Mouse (Mus musculus): Measurements from ENCODE around the gene Grhl1. TPM values are rescaled to one million over a fixed set of nuclear protein-coding genes. Genes with fewer than 3 reads are reported as not detected.

The Grhl1 gene
- polyA plus RNA-seq, 1 experiment from 2014 or later: 2.2 TPM

- Histone ChIP-seq H3K27me3 (ENCODE audit: control insufficient read depth, insufficient read depth, low read length) (no peaks in the 10 kb centered on the region), H3K4me3 (ENCODE audit: control insufficient read depth in 1 of 2, insufficient read depth in 1 of 2, low read depth in 1 of 2, low read length in 2 of 2) (no peak overlapping the region), H3K27ac (replicated peaks in 1 of 2; ENCODE audit: control insufficient read depth in 1 of 2, insufficient read depth in 1 of 2, low read depth in 2 of 2, low read length in 2 of 2) (no peak overlapping the region; a peak in 1 of 4 replicates), H3K4me2 (ENCODE audit: low read length) (no peak overlapping the region), H3K9ac (ENCODE audit: low read length) (no peak overlapping the region), H3K4me1 (ENCODE audit: control insufficient read depth in 2 of 2, insufficient read depth in 2 of 2, low read length in 2 of 2) (peaks cover 4 to 14% of the 10 kb centered on the region in 2 experiments; a peak in 3 of 4 replicates), H3K9me3 (ENCODE audit: control insufficient read depth, low read length) (no peaks in the 10 kb centered on the region), H3K36me3 (ENCODE audit: control insufficient read depth, insufficient read depth, low read length) (no peaks in the 10 kb centered on the region)
- no peak for ATAC-seq (ENCODE audit: insufficient number of reproducible peaks, insufficient read depth, low FRiP score, low read depth)
- 63% methylated on average over 4 of the region's 4 CpGs for WGBS
Observed at GRCm38 (mm10) chr12:24642370-24642802, 70.3 kb downstream of the Grhl1 start.

GRCm38 (mm10) chr12:24644125-24644571 lies 72.1 kb downstream of the Grhl1 start:
- Histone ChIP-seq H3K27ac (replicated peaks in 1 of 2; ENCODE audit: control insufficient read depth in 1 of 2, insufficient read depth in 1 of 2, low read depth in 2 of 2, low read length in 2 of 2) (no peak overlapping the region; a peak in 1 of 4 replicates), H3K9me3 (ENCODE audit: control insufficient read depth, low read length) (no peaks in the 10 kb centered on the region), H3K4me1 (ENCODE audit: control insufficient read depth in 2 of 2, insufficient read depth in 2 of 2, low read length in 2 of 2) (peaks cover 4 to 14% of the 10 kb centered on the region in 2 experiments; a peak in 3 of 4 replicates), H3K4me2 (ENCODE audit: low read length) (no peak overlapping the region), H3K27me3 (ENCODE audit: control insufficient read depth, insufficient read depth, low read length) (no peaks in the 10 kb centered on the region), H3K36me3 (ENCODE audit: control insufficient read depth, insufficient read depth, low read length) (no peaks in the 10 kb centered on the region), H3K9ac (ENCODE audit: low read length) (no peak overlapping the region), H3K4me3 (ENCODE audit: control insufficient read depth in 1 of 2, insufficient read depth in 1 of 2, low read depth in 1 of 2, low read length in 2 of 2) (no peak overlapping the region)
- 42% methylated on average over 1 of the region's 1 CpGs for WGBS
- ATAC-seq (ENCODE audit: insufficient number of reproducible peaks, insufficient read depth, low FRiP score, low read depth): peak; percentile 37; the same call in 1 of the 2 replicates

- H3K4me1 ChIP-seq (ENCODE audit: control insufficient read depth in 2 of 2, insufficient read depth in 2 of 2, low read length in 2 of 2): peaks cover 10 to 20% of the 10 kb centered on the region in 2 experiments
- no peak overlapping the region for H3K4me2 ChIP-seq (ENCODE audit: low read length)
- WGBS: 74% methylated on average over 6 of the region's 6 CpGs
- no peak overlapping the region for H3K4me3 ChIP-seq (ENCODE audit: control insufficient read depth in 1 of 2, insufficient read depth in 1 of 2, low read depth in 1 of 2, low read length in 2 of 2)
- H3K9ac ChIP-seq (ENCODE audit: low read length): no peak overlapping the region
- no peaks in the 10 kb centered on the region for H3K27me3 ChIP-seq (ENCODE audit: control insufficient read depth, insufficient read depth, low read length)
- no peaks in the 10 kb centered on the region for H3K36me3 ChIP-seq (ENCODE audit: control insufficient read depth, insufficient read depth, low read length)
- ATAC-seq (ENCODE audit: insufficient number of reproducible peaks, insufficient read depth, low FRiP score, low read depth): no peak
- H3K27ac ChIP-seq (replicated peaks in 1 of 2; ENCODE audit: control insufficient read depth in 1 of 2, insufficient read depth in 1 of 2, low read depth in 2 of 2, low read length in 2 of 2): no peak overlapping the region
- no peaks in the 10 kb centered on the region for H3K9me3 ChIP-seq (ENCODE audit: control insufficient read depth, low read length)
Observed at GRCm38 (mm10) chr12:24645901-24646300, 73.8 kb downstream of the Grhl1 start.

GRCm38 (mm10) chr12:24648094-24648493 lies 76.0 kb downstream of the Grhl1 start:
- ATAC-seq (ENCODE audit: insufficient number of reproducible peaks, insufficient read depth, low FRiP score, low read depth): no peak
- no peak overlapping the region for H3K4me2 ChIP-seq (ENCODE audit: low read length)
- no peak overlapping the region for H3K27ac ChIP-seq (replicated peaks in 1 of 2; ENCODE audit: control insufficient read depth in 1 of 2, insufficient read depth in 1 of 2, low read depth in 2 of 2, low read length in 2 of 2)
- H3K4me1 ChIP-seq (ENCODE audit: control insufficient read depth in 2 of 2, insufficient read depth in 2 of 2, low read length in 2 of 2): peaks cover 18 to 25% of the 10 kb centered on the region in 2 experiments
- no peaks in the 10 kb centered on the region for H3K36me3 ChIP-seq (ENCODE audit: control insufficient read depth, insufficient read depth, low read length)
- H3K27me3 ChIP-seq (ENCODE audit: control insufficient read depth, insufficient read depth, low read length): no peaks in the 10 kb centered on the region
- H3K9me3 ChIP-seq (ENCODE audit: control insufficient read depth, low read length): no peaks in the 10 kb centered on the region
- H3K9ac ChIP-seq (ENCODE audit: low read length): no peak overlapping the region
- H3K4me3 ChIP-seq (ENCODE audit: control insufficient read depth in 1 of 2, insufficient read depth in 1 of 2, low read depth in 1 of 2, low read length in 2 of 2): no peak overlapping the region
- 81% methylated on average over 1 of the region's 1 CpGs for WGBS

GRCm38 (mm10) chr12:24650415-24651062 lies 78.5 kb downstream of the Grhl1 start:
- Histone ChIP-seq H3K27me3 (ENCODE audit: control insufficient read depth, insufficient read depth, low read length) (no peaks in the 10 kb centered on the region), H3K4me1 (ENCODE audit: control insufficient read depth in 2 of 2, insufficient read depth in 2 of 2, low read length in 2 of 2) (peaks cover 16 to 35% of the 10 kb centered on the region in 2 experiments), H3K27ac (replicated peaks in 1 of 2; ENCODE audit: control insufficient read depth in 1 of 2, insufficient read depth in 1 of 2, low read depth in 2 of 2, low read length in 2 of 2) (peak overlapping the region; percentile 88 to 89), H3K36me3 (ENCODE audit: control insufficient read depth, insufficient read depth, low read length) (peaks cover 24% of the 10 kb centered on the region), H3K9ac (ENCODE audit: low read length) (peak overlapping the region; percentile 63), H3K4me2 (ENCODE audit: low read length) (peak overlapping the region; percentile 70), H3K9me3 (ENCODE audit: control insufficient read depth, low read length) (no peaks in the 10 kb centered on the region), H3K4me3 (ENCODE audit: control insufficient read depth in 1 of 2, insufficient read depth in 1 of 2, low read depth in 1 of 2, low read length in 2 of 2) (peak overlapping the region; percentile 53 to 79)
- ATAC-seq (ENCODE audit: insufficient number of reproducible peaks, insufficient read depth, low FRiP score, low read depth): no peak
- WGBS: 5% methylated on average over 22 of the region's 22 CpGs

- Histone ChIP-seq H3K9ac (ENCODE audit: low read length) (peak within 1 kb of the TSS; percentile 96), H3K4me1 (ENCODE audit: control insufficient read depth in 2 of 2, insufficient read depth in 2 of 2, low read length in 2 of 2) (peaks cover 16 to 38% of the 10 kb centered on the region in 2 experiments), H3K27ac (replicated peaks in 1 of 2; ENCODE audit: control insufficient read depth in 1 of 2, insufficient read depth in 1 of 2, low read depth in 2 of 2, low read length in 2 of 2) (peak within 1 kb of the TSS; percentile 93 to 97), H3K9me3 (ENCODE audit: control insufficient read depth, low read length) (no peaks in the 10 kb centered on the region), H3K4me3 (ENCODE audit: control insufficient read depth in 1 of 2, insufficient read depth in 1 of 2, low read depth in 1 of 2, low read length in 2 of 2) (peak within 1 kb of the TSS; percentile 79 to 84), H3K36me3 (ENCODE audit: control insufficient read depth, insufficient read depth, low read length) (peaks cover 29% of the 10 kb centered on the region), H3K27me3 (ENCODE audit: control insufficient read depth, insufficient read depth, low read length) (no peaks in the 10 kb centered on the region), H3K4me2 (ENCODE audit: low read length) (peak within 1 kb of the TSS; percentile 82)
- ATAC-seq (ENCODE audit: insufficient number of reproducible peaks, insufficient read depth, low FRiP score, low read depth): peak; percentile 95
- WGBS: under 1% methylated on average over 68 of the region's 68 CpGs
Observed at GRCm38 (mm10) chr12:24651063-24651557, 79.0 kb downstream of the Grhl1 start, which contains the start of gene Klf11. Gene Klf11 (plus strand): TSS chr12:24651274.

- WGBS: 1% methylated on average over 36 of the region's 36 CpGs
- peaks cover 16 to 45% of the 10 kb centered on the region in 2 experiments for H3K4me1 ChIP-seq (ENCODE audit: control insufficient read depth in 2 of 2, insufficient read depth in 2 of 2, low read length in 2 of 2)
Observed at GRCm38 (mm10) chr12:24651642-24652342, 79.7 kb downstream of the Grhl1 start.

More at GRCm38 (mm10) chr12:24651642-24652342, 79.7 kb downstream of the Grhl1 start:
- peak overlapping the region; percentile 96 for H3K9ac ChIP-seq (ENCODE audit: low read length)
- H3K36me3 ChIP-seq (ENCODE audit: control insufficient read depth, insufficient read depth, low read length): peaks cover 36% of the 10 kb centered on the region
- no peaks in the 10 kb centered on the region for H3K27me3 ChIP-seq (ENCODE audit: control insufficient read depth, insufficient read depth, low read length)
- peak; percentile 84 for ATAC-seq (ENCODE audit: insufficient number of reproducible peaks, insufficient read depth, low FRiP score, low read depth)
- H3K27ac ChIP-seq (replicated peaks in 1 of 2; ENCODE audit: control insufficient read depth in 1 of 2, insufficient read depth in 1 of 2, low read depth in 2 of 2, low read length in 2 of 2): peak overlapping the region; percentile 93 to 97
- H3K9me3 ChIP-seq (ENCODE audit: control insufficient read depth, low read length): no peaks in the 10 kb centered on the region
- H3K4me2 ChIP-seq (ENCODE audit: low read length): peak overlapping the region; percentile 82
- H3K4me3 ChIP-seq (ENCODE audit: control insufficient read depth in 1 of 2, insufficient read depth in 1 of 2, low read depth in 1 of 2, low read length in 2 of 2): peak overlapping the region; percentile 79 to 84
